10 mouse cellular contexts compared by ENCODE assay signal in the genomic region with DNA sequence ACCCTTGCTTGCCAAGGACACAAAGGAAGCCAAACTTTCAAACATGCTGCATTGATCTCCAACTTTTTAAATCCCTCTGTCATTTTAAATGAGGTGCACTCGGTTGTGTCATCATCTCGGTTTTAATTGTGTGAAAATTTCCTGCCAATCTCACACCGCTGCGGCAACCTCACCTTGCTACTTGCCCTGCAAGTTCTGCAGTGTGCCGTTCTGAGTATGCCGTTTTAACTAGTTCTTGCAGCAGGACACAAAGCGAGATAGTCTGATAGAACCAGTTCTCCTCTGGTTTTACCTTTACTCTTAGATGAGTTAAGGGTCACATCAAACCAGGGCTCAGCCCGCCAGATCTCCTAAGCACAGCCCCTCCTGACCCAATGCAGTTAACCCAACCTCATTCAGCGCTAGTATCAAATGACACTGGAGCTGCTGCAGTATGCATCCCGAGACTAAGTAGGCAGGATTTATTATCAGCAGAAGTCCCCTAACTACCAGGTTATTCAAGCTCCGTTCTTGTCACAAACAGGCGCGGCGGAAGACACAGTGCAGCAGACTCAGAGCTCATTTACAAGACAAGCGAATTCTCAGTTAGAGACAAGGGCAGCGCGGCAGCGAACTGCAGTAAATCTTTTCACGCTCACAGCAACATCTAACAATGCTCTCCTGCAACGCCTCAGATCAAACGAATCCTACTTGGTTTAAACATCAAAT. TPM values are rescaled to one million over a fixed set of nuclear protein-coding genes. Genes with fewer than 3 reads are reported as not detected.
DNase-seq lines count a peak whose midpoint lies in the region; ATAC-seq lines count a peak whose summit lies in the region.
"Had no signal": no experiment of that assay in that cellular context is flagged by ENCODE, and none has a peak within 500 bp of the region (broad histone marks: within the 10 kb centered on the region; RNA-seq: fewer than 3 reads in every experiment).

No protein-coding gene starts in this region.

- no peak overlapping the region for H3K27ac ChIP-seq in heart, embryonic 14.5 days (replicated peaks in 1 of 2; ENCODE audit: control insufficient read depth in 1 of 2, insufficient read depth in 1 of 2, low read depth in 2 of 2, low read length in 2 of 2)
- H3K27ac ChIP-seq in forebrain, embryonic 13.5 days, result no peak overlapping the region

- DNase-seq in heart, adult 9 months (ENCODE audit: low spot score in 2 of 2), result no peak
- DNase-seq in left cerebral cortex, postnatal 36 days (ENCODE audit: low spot score in 2 of 2), result peak; percentile 19 to 23
- DNase-seq in right cerebral cortex, adult 2 months (ENCODE audit: low spot score in 2 of 2), result peak; percentile 41 to 55
- no peak for DNase-seq in urinary bladder, adult 2 months (ENCODE audit: low spot score)
- no peak for DNase-seq in thymus, postnatal 0 days (ENCODE audit: low spot score)

- peak overlapping the region; percentile 13 for H3K9ac ChIP-seq in heart, embryonic 14.5 days (ENCODE audit: low read length)
- H3K9ac ChIP-seq in forebrain, embryonic 13.5 days, result peak overlapping the region; percentile 43

- no peaks in the 10 kb centered on the region for H3K36me3 ChIP-seq in heart, embryonic 14.5 days (ENCODE audit: control insufficient read depth, insufficient read depth, low read length)
- no peaks in the 10 kb centered on the region for H3K36me3 ChIP-seq in forebrain, embryonic 13.5 days (ENCODE audit: poor library complexity, severe bottlenecking)

- peak overlapping the region; percentile 65 for H3K4me2 ChIP-seq in heart, embryonic 14.5 days (ENCODE audit: low read length)
- peak overlapping the region; percentile 72 for H3K4me2 ChIP-seq in forebrain, embryonic 13.5 days

- intact Hi-C loops in left cerebral cortex, postnatal 36 days (cut with DNase I), result no loop called here

- WGBS in heart, embryonic 14.5 days, result 9% methylated on average over 21 of the region's 21 CpGs
- WGBS in forebrain, embryonic 13.5 days, result 4% methylated on average over 21 of the region's 21 CpGs

- peak overlapping the region; percentile 31 to 32 for H3K4me3 ChIP-seq in heart, embryonic 14.5 days (ENCODE audit: control insufficient read depth in 1 of 2, insufficient read depth in 1 of 2, low read depth in 1 of 2, low read length in 2 of 2)
- H3K4me3 ChIP-seq in forebrain, embryonic 13.5 days, result peak overlapping the region; percentile 38
- H3K4me3 ChIP-seq: erythroblast, embryonic 14.5 days had no signal

- H3K4me1 ChIP-seq in heart, embryonic 14.5 days (ENCODE audit: control insufficient read depth in 2 of 2, insufficient read depth in 2 of 2, low read length in 2 of 2), result no peaks in the 10 kb centered on the region
- H3K4me1 ChIP-seq in forebrain, embryonic 13.5 days, result peaks cover 13% of the 10 kb centered on the region

- H3K9me3 ChIP-seq in heart, embryonic 14.5 days (ENCODE audit: control insufficient read depth, low read length), result no peaks in the 10 kb centered on the region
- H3K9me3 ChIP-seq in forebrain, embryonic 13.5 days (replicated peaks), result no peaks in the 10 kb centered on the region

- peaks cover 5% of the 10 kb centered on the region; the same call in 1 of the 2 replicates for H3K27me3 ChIP-seq in heart, embryonic 14.5 days (ENCODE audit: control insufficient read depth, insufficient read depth, low read length)
- H3K27me3 ChIP-seq in forebrain, embryonic 13.5 days, result no peaks in the 10 kb centered on the region

- ATAC-seq in heart, embryonic 14.5 days (ENCODE audit: insufficient number of reproducible peaks, insufficient read depth, low FRiP score, low read depth), result no peak
- peak; percentile 67 for ATAC-seq in cerebellum, adult (ENCODE audit: insufficient number of reproducible peaks, low FRiP score, low TSS enrichment)
- ATAC-seq in forebrain, embryonic 13.5 days, result peak; percentile 67; the same call in 1 of the 2 replicates

RNA-seq across cellular contexts. Expression of a gene that starts 0.7 kb away (rescaled TPM):
- 0.03 and 0.12 TPM in 2 replicates for polyA plus RNA-seq in heart, embryonic 14.5 days (2014; fragmentation: Nextera tagmentation; extraction: Ambion mirVana)
- 5.6 and 5.9 TPM in 2 replicates for polyA plus RNA-seq in forebrain, embryonic 13.5 days (2015; fragmentation: Nextera tagmentation; extraction: Ambion mirVana)
- 100 to 1,000 TPM; 110 to 120 TPM for total RNA-seq in left cerebral cortex, postnatal 36 days (2021)
- polyA plus RNA-seq in urinary bladder, adult 2 months (2012; rRNA removed), result 0.18 TPM in 2 replicates
- 0.41 and 0.57 TPM in 2 replicates for polyA plus RNA-seq in thymus, postnatal 0 days (2015; fragmentation: Nextera tagmentation; extraction: Ambion mirVana)
- polyA plus RNA-seq: C2C12; erythroblast, embryonic 14.5 days had no signal

Comparison
In these comparisons a context has a peak if more than half of its experiments do, and no peak if none do; other contexts are left out.
1. DNase-seq: peak in left cerebral cortex, postnatal 36 days (2 of 2) and right cerebral cortex, adult 2 months (2 of 2); none in heart, adult 9 months (0 of 2), urinary bladder, adult 2 months (single experiment) and thymus, postnatal 0 days (single experiment).